Mouse (Mus musculus) ES-Bruce4 (cell line): ENCODE results near the gene Kcp.

Experiments
- CTCF ChIP-seq: IDR thresholded peaks from one replicate; pipeline ENCODE4 v1.8.1; 2011; ENCODE audit warnings: low read depth, low read length
- EP300 ChIP-seq: IDR thresholded peaks from 2 replicates; pipeline ENCODE4 v1.6.1; 2011; ENCODE audit warnings: low read depth, low read length; ENCODE audit not compliant: insufficient read depth
- POLR2A ChIP-seq: IDR thresholded peaks from one replicate; pipeline ENCODE4 v1.8.1; 2011; ENCODE audit warnings: low read length; ENCODE audit not compliant: insufficient read depth

- TF ChIP-seq CTCF = no peak
- TF ChIP-seq POLR2A = no peak
- TF ChIP-seq EP300 = no peak
Measured at GRCm38 (mm10) chr6:29430681-29431420, 76.9 kb downstream of the Kcp start.
